Mouse (Mus musculus) thymus, postnatal 36 days (tissue): ENCODE measurements at regions not wholly inside any gene's neighbourhood (a gene's known extent, or its start where the extent isn't known, plus 50 kb on each side); places are given as distances from the start of the nearest gene placed in this dataset.
"Not testable (repeated sequence)": the region's sequence is repeated elsewhere in the genome, so short reads cannot be mapped to it uniquely, and the experiment has no call there.

Experiments used
- DNase-seq, 2 experiments: peaks; one replicate each; pipeline ENCODE4 v3.0.0; 2022; ENCODE audit warnings: mixed read lengths in 2 of 2

DNA sequence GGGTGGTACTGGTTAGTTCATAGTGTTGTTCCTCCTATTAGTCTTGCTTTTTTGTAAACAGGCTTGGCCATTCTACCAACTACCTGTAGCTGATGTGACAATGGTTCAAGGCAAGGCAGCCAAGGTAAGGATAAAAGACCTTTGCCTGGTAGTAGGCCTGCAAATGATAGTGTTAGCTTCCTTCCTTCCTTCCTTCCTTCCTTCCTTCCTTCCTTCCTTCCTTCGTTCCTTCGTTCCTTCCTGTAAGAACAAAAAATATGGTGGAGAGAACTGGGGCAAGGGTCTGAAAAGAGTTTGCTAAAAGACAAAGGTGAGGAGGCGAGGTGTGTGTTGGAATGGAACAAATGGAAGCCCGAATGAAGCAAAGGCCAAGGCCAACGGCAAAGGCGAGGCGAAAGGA is 84.8 kb upstream of the Ezh2 start:
- DNase-seq = not testable (repeated sequence)

DNA sequence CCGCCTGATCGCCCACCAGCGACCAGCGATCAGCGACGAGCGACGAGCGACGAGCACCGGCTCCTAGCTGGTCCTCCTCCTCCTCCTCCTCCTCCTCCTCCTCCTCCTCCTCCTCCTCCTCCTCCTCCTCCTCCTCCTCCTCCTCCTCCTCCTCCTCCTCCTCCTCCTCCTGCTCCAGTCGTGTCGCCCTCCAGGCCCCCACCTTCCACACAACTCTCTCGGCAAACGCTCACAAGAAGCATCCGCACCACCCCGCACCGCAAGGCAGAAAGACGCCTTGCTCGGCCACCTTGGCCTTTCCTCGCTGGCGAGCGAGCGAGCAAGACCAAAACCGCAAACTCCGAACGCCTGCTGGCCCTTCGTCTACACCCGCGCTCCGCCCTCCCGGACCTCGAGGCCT is 77.6 kb upstream of the Ezh2 start:
- DNase-seq = peak; percentile 45 to 66

- DNase-seq = peak in 1 of 2 experiments; percentile 26
Observed at GRCm38 (mm10) chr6:47652880-47653279, 57.7 kb upstream of the Ezh2 start.

DNA sequence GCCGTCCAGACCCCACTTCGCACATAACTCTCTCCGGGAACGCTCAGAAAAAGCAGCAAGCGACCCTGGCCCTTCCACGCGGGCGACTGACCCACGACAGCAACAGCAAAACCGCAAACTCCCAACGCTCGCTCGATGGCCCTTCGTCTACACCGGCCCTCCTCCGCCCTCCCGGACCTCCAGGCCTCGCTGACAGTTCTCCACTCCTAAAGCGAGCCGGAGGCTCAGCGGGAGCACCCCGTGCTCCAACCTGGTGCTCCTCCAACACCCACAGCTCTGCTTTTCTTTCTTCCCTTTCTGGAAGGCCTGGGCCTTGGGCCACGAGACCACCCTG is 56.2 kb upstream of the Ezh2 start:
- DNase-seq = not testable (repeated sequence)

DNA sequence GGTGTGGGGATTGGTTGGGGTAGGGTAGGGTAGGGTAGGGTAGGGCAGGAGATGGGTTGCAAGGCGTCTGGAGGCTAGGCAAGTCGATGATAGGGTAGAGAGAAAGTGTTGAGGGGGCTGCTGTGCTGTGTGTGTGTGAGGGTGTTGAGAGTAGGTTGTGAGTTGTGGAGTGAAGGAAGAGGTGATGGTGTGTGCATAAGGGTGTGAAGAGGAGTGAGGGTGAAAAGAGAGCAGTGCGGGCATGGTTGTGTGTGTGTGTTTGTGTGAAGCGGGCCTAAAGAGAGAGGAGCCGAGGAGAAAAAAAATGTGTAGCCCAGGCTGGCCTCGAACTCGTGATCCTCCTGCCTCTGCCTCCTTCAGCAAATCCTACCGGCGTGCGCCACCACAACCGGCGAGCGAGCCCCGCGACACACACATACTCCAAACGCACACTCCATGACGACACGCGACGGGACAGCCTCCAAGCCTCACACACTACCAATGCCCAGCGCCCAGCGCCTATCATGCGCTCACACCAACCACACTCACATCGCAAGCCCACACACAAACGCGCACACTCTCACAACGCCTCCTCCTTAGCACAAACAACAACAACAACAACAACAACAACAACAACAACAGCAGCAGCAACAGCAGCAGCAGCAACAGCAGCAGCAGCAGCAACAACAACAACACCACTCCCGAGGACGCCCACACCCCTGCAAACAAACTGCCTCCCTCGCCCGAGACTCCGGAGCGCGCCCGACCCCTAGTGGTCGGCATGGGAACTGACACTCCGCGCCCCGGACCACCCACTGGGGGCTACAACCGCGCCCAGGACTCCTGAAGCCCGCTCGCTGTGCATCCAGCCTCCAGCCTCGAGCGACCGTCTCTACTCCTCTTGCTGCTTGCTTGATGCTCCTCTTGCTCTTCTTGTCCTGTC is 55.6 kb upstream of the Ezh2 start:
- DNase-seq = peak; percentile 94 to 97

DNA sequence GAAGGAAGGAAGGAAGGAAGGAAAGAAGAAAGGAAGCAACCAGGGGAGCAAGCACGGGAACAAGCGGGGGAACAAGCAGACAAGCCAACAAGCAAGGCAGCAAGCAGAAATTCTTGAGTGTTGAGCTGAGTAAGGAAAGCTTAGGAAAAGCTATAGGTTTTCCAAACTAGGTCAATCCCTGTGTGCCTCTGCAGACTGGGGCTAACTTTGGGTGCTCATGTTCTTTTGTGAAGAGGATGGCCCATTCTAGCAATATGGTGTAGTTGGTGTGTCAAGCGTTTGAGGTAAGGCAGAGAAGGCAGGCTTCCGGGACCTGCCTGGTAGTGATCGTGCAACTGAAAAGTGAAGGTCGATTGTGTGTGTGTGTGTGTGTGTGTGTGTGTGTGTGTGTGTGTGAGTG is 54.8 kb upstream of the Ezh2 start:
- DNase-seq = no peak

GRCm38 (mm10) chr6:47649451-47649931 is 54.4 kb upstream of the Ezh2 start:
- peak; percentile 5 to 22 for DNase-seq

GRCm38 (mm10) chr6:47648899-47649298 is 53.8 kb upstream of the Ezh2 start:
- no peak for DNase-seq

DNA sequence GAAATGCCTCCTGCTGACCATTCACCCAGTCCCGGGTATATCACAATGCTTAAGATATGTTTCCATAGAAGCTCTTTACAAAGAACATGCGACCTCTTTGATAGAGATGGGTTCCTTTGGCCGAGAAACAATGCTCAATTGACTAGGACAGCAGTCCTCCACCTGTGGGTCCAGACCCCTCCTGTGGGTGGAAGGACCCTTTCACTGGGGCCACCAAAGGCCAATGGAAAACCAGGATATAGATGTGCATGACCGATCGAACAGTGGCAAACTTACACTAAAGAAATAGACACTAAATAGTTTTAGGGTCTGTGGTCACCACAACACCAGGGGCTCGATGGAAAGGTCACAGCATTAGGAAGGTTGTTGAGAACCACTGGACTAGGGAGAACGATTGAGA is 53.2 kb upstream of the Ezh2 start:
- no peak for DNase-seq

GRCm38 (mm10) chr6:47647876-47648275 is 52.7 kb upstream of the Ezh2 start:
- DNase-seq = no peak

DNA sequence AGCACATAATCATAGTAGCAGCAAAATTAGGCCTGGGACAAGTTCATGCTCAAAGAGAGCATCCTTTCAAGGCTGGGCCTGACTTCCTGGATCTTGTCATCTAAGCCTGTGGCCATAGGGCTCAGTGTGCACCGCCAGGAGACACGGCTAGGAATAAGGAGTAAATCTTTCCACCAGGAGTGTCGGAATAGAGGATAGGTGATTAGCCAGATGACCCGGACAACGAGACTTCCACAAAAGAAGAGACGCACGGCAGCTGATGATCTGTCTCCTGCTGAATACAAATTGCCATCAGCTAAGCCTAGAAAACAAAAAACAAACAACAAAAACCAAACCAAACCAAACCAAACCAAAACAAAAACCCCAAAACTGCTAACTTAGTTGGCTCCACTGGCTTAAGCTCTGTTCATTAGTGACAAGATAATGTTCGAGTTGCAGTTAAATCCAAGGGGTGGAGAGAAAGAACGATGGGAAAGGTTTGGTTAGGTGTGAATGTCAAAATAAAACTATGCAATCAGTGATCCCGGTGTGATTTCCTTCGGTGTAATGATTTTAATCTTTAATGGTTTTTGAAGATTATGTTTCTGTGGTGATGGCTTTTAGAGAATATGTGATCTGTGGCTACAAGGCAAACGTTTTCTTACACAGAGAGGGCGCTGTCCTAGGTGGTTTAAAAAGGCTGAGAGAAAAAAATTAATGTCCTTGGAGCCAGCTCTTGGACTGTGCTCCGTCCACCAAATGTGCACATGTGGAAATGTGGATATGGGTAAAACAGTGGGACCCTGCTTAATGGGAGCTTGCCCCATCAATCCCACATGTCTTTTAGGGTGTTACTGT is 51.8 kb upstream of the Ezh2 start:
- DNase-seq = no peak

DNA sequence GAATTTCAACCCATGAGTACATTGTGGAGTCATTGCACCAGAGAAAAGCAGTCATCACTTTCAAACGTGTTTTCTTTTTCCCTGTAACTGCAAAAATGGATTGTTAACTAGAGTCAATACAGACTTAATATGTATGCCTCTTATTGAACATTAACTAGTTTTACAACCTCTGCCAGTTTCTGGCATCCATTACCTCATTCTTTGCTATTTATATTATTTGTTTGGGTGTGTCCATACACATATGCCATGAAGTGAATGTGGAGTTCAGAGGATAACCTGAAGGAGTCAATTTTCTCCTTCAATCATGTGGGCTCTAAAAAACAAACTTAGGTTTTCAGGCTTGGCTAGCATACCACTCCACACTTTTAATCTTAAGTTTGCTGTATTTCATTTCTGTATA is 50.9 kb upstream of the Ezh2 start:
- no peak for DNase-seq
